Mouse (Mus musculus): ENCODE data around the gene Tbc1d13. TPM values are rescaled to one million over a fixed set of nuclear protein-coding genes. Genes with fewer than 3 reads are reported as not detected.

Tbc1d13 gene
- polyA plus RNA-seq, 1 experiment = 27.3 TPM

- no peak overlapping the region for H3K4me3 ChIP-seq (replicated peaks; ENCODE audit: control insufficient read depth, low read depth, low read length)
- no peak overlapping the region for H3K27ac ChIP-seq (ENCODE audit: control insufficient read depth, insufficient read depth, low read depth, low read length, poor library complexity)
- no peak for TF ChIP-seq POLR2A (IDR thresholded peaks at IDR 0.05; ENCODE audit: borderline replicate concordance, control insufficient read depth, low read depth, low read length)
- no peaks in the 10 kb centered on the region; the same call in 1 of the 2 replicates for H3K4me1 ChIP-seq (ENCODE audit: control insufficient read depth, insufficient read depth, low read length)
- WGBS = 74% methylated on average over 4 of the region's 4 CpGs
Observed at GRCm38 (mm10) chr2:30198021-30198420, 64.5 kb downstream of the Tbc1d13 start.

GRCm38 (mm10) chr2:30199984-30200383, 66.4 kb downstream of the Tbc1d13 start:
- no peak overlapping the region for H3K27ac ChIP-seq (ENCODE audit: control insufficient read depth, insufficient read depth, low read depth, low read length, poor library complexity)
- no peak overlapping the region for H3K4me3 ChIP-seq (replicated peaks; ENCODE audit: control insufficient read depth, low read depth, low read length)
- WGBS = 33% methylated on average over 1 of the region's 1 CpGs
- peaks cover 2% of the 10 kb centered on the region; the same call in 1 of the 2 replicates for H3K4me1 ChIP-seq (ENCODE audit: control insufficient read depth, insufficient read depth, low read length)
- TF ChIP-seq CTCF (IDR thresholded peaks at IDR 0.05; ENCODE audit: control insufficient read depth, insufficient read depth, low read length) (no peak), POLR2A (IDR thresholded peaks at IDR 0.05; ENCODE audit: borderline replicate concordance, control insufficient read depth, low read depth, low read length) (no peak)

GRCm38 (mm10) chr2:30200388-30200925, 66.9 kb downstream of the Tbc1d13 start:
- Histone ChIP-seq H3K27ac (ENCODE audit: control insufficient read depth, insufficient read depth, low read depth, low read length, poor library complexity) (no peak overlapping the region), H3K4me3 (replicated peaks; ENCODE audit: control insufficient read depth, low read depth, low read length) (no peak overlapping the region), H3K4me1 (ENCODE audit: control insufficient read depth, insufficient read depth, low read length) (peaks cover 2% of the 10 kb centered on the region; the same call in 1 of the 2 replicates)
- TF ChIP-seq CTCF (IDR thresholded peaks at IDR 0.05; ENCODE audit: control insufficient read depth, insufficient read depth, low read length) (no peak), POLR2A (IDR thresholded peaks at IDR 0.05; ENCODE audit: borderline replicate concordance, control insufficient read depth, low read depth, low read length) (no peak)
- 80% methylated on average over 5 of the region's 5 CpGs for WGBS

Other genes with a start within 250 kb of the Tbc1d13 start
- 55.1 and 78.8 TPM in 2 replicates for gene Odf2, start 244.5 kb upstream of the Tbc1d13 start, polyA plus RNA-seq (2011; ENCODE audit: insufficient read depth, insufficient read length, low replicate concordance, missing spikeins)
- gene Gle1, start 198.3 kb upstream of the Tbc1d13 start, polyA plus RNA-seq (2011; ENCODE audit: insufficient read depth, insufficient read length, low replicate concordance, missing spikeins) = 14.8 and 16.6 TPM in 2 replicates
- gene Sptan1, start 168.2 kb upstream of the Tbc1d13 start, polyA plus RNA-seq (2011; ENCODE audit: insufficient read depth, insufficient read length, low replicate concordance, missing spikeins) = 13.8 and 23.4 TPM in 2 replicates
- gene Wdr34, start 84.9 kb upstream of the Tbc1d13 start, polyA plus RNA-seq (2011; ENCODE audit: insufficient read depth, insufficient read length, low replicate concordance, missing spikeins) = 3.6 and 5.7 TPM in 2 replicates
- 140 and 230 TPM in 2 replicates for gene Set, start 76.4 kb upstream of the Tbc1d13 start, polyA plus RNA-seq (2011; ENCODE audit: insufficient read depth, insufficient read length, low replicate concordance, missing spikeins)
- gene Pkn3, start 56.1 kb upstream of the Tbc1d13 start, polyA plus RNA-seq (2011; ENCODE audit: insufficient read depth, insufficient read length, low replicate concordance, missing spikeins) = 5.0 and 8.1 TPM in 2 replicates
- gene Zdhhc12, start 40.1 kb upstream of the Tbc1d13 start, polyA plus RNA-seq (2011; ENCODE audit: insufficient read depth, insufficient read length, low replicate concordance, missing spikeins) = 7.0 and 17.4 TPM in 2 replicates
- gene Zer1, start 9.2 kb upstream of the Tbc1d13 start, polyA plus RNA-seq (2011; ENCODE audit: insufficient read depth, insufficient read length, low replicate concordance, missing spikeins) = 12.3 and 24.8 TPM in 2 replicates
- 4.6 and 8.6 TPM in 2 replicates for gene Endog, start 37.7 kb downstream of the Tbc1d13 start, polyA plus RNA-seq (2011; ENCODE audit: insufficient read depth, insufficient read length, low replicate concordance, missing spikeins)
- gene Spout1, start 44.7 kb downstream of the Tbc1d13 start, polyA plus RNA-seq (2011; ENCODE audit: insufficient read depth, insufficient read length, low replicate concordance, missing spikeins) = 11.0 and 24.6 TPM in 2 replicates
- gene Kyat1, start 72.1 kb downstream of the Tbc1d13 start, polyA plus RNA-seq (2011; ENCODE audit: insufficient read depth, insufficient read length, low replicate concordance, missing spikeins) = 4.2 and 6.5 TPM in 2 replicates
- 7.1 and 11.5 TPM in 2 replicates for gene Lrrc8a, start 104.0 kb downstream of the Tbc1d13 start, polyA plus RNA-seq (2011; ENCODE audit: insufficient read depth, insufficient read length, low replicate concordance, missing spikeins)
- 2.5 TPM in 1 of 2 replicates, not detected in the other for gene Gm28035, start 106.8 kb downstream of the Tbc1d13 start, polyA plus RNA-seq (2011; ENCODE audit: insufficient read depth, insufficient read length, low replicate concordance, missing spikeins)
- gene Phyhd1, start 132.5 kb downstream of the Tbc1d13 start, polyA plus RNA-seq (2011; ENCODE audit: insufficient read depth, insufficient read length, low replicate concordance, missing spikeins) = 15.4 and 23.0 TPM in 2 replicates
- 8.7 TPM in 1 of 2 replicates, not detected in the other for gene Gm28038, start 147.3 kb downstream of the Tbc1d13 start, polyA plus RNA-seq (2011; ENCODE audit: insufficient read depth, insufficient read length, low replicate concordance, missing spikeins)
- 4.6 and 8.1 TPM in 2 replicates for gene Dolk, start 152.6 kb downstream of the Tbc1d13 start, polyA plus RNA-seq (2011; ENCODE audit: insufficient read depth, insufficient read length, low replicate concordance, missing spikeins)
- gene Nup188, start 152.7 kb downstream of the Tbc1d13 start, polyA plus RNA-seq (2011; ENCODE audit: insufficient read depth, insufficient read length, low replicate concordance, missing spikeins) = 9.5 and 27.3 TPM in 2 replicates
- gene Sh3glb2, start 225.6 kb downstream of the Tbc1d13 start, polyA plus RNA-seq (2011; ENCODE audit: insufficient read depth, insufficient read length, low replicate concordance, missing spikeins) = 27.2 and 50.0 TPM in 2 replicates
- gene Miga2, start 230.5 kb downstream of the Tbc1d13 start, polyA plus RNA-seq (2011; ENCODE audit: insufficient read depth, insufficient read length, low replicate concordance, missing spikeins) = 7.8 and 8.5 TPM in 2 replicates